Mouse (Mus musculus) bone marrow macrophage, adult 2 months (primary cell): ENCODE results near the gene Stard7.

Experiments
- CTCF ChIP-seq: IDR thresholded peaks from 2 replicates; pipeline ENCODE4 v1.5.1; 2012; ENCODE audit warnings: low read depth, mild to moderate bottlenecking, low read length, moderate library complexity
- POLR2A ChIP-seq: IDR thresholded peaks from 2 replicates; pipeline ENCODE4 v1.6.1; 2012; ENCODE audit warnings: mild to moderate bottlenecking, low read depth, low read length, borderline replicate concordance

GRCm38 (mm10) chr2:127275551-127276320, 5.7 kb downstream of the Stard7 start:
- TF ChIP-seq CTCF (no peak), POLR2A (no peak)
